ENCODE assay signal across 16 mouse cellular contexts in genomic region chr1:52179939-52180568, GRCm38 (mm10).
"Had no signal": no experiment of that assay in that cellular context is flagged by ENCODE, and none has a peak within 500 bp of the region (broad histone marks: within the 10 kb centered on the region; RNA-seq: fewer than 3 reads in every experiment).

No protein-coding gene starts in this region.

- H3K9ac ChIP-seq: limb, embryonic 12.5 days; liver, embryonic 13.5 days; liver, postnatal 0 days; midbrain, embryonic 13.5 days; neural tube, embryonic 15.5 days had no signal

- H3K4me3 ChIP-seq: limb, embryonic 12.5 days; liver, embryonic 13.5 days; midbrain, embryonic 13.5 days; myocyte; neural tube, embryonic 15.5 days had no signal

- DNase-seq: kidney, adult 9 months; kidney, postnatal 36 days; layer of hippocampus, adult 9-11 months; layer of hippocampus, postnatal 36 days; liver; liver, embryonic 13.5 days; liver, postnatal 0 days; right cerebral cortex, postnatal 4 days; spleen, adult 18-20 months; thymus, adult 18-20 months; thymus, postnatal 14 days had no signal

- H3K27me3 ChIP-seq: limb, embryonic 12.5 days; liver, embryonic 13.5 days; midbrain, embryonic 13.5 days; neural tube, embryonic 15.5 days had no signal

- H3K27ac ChIP-seq: kidney, postnatal 0 days; limb, embryonic 12.5 days; liver, embryonic 13.5 days; midbrain, embryonic 13.5 days; neural tube, embryonic 15.5 days had no signal

- H3K4me2 ChIP-seq: limb, embryonic 12.5 days; liver, embryonic 13.5 days; midbrain, embryonic 13.5 days; neural tube, embryonic 15.5 days had no signal

- H3K9me3 ChIP-seq: limb, embryonic 12.5 days; liver, embryonic 13.5 days; midbrain, embryonic 13.5 days; neural tube, embryonic 15.5 days had no signal

- H3K36me3 ChIP-seq: limb, embryonic 12.5 days; liver, embryonic 13.5 days; midbrain, embryonic 13.5 days; neural tube, embryonic 15.5 days had no signal

- ATAC-seq: liver, postnatal 0 days; midbrain, embryonic 13.5 days had no signal

- H3K4me1 ChIP-seq: liver, embryonic 13.5 days; midbrain, embryonic 13.5 days; neural tube, embryonic 15.5 days had no signal
